Mouse (Mus musculus): ENCODE measurements around the gene Vps33b. TPM values are rescaled to one million over a fixed set of nuclear protein-coding genes. Genes with fewer than 3 reads are reported as not detected.
A peak's percentile ranks its signal among the peaks of the same experiment; 100 is the strongest.

Gene Vps33b
- total and polyA plus RNA-seq, 2 experiments, result 4.8 to 5.7 TPM

DNA sequence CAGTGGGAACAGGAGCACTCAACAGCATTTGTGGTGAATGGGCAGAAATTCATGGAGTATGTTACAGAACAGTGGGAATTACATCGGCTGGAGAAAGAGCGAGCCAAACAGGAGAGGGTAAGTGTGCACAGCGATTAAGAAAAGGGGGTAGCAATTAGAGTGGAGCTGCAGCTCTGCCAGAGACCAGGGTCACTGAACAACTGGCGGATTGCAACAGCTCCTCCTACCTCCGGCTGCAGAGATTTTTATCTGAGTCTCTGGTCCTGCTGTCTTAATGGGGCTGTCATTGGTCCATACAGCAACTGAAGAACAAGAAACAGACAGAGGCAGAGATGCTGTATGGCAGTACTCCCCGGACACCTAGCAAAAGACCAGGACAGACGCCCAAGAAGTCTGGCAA is 41.3 kb downstream of the Vps33b start:
- Histone ChIP-seq H3K4me3 (ENCODE audit: insufficient read depth, low read depth, low read length) (no peak overlapping the region), H3K9ac (ENCODE audit: low read depth, low read length) (no peak overlapping the region), H3K79me2 (ENCODE audit: control insufficient read depth, insufficient read depth, low read length) (no peaks in the 10 kb centered on the region), H3K27me3 (ENCODE audit: control insufficient read depth, insufficient read depth, low read length) (no peaks in the 10 kb centered on the region), H3K27ac (replicated peaks; ENCODE audit: insufficient read depth, low read depth, low read length) (no peak overlapping the region), H3K4me1 (ENCODE audit: control insufficient read depth, insufficient read depth, low read length) (no peaks in the 10 kb centered on the region), H3K36me3 (ENCODE audit: control insufficient read depth, insufficient read depth, low read length) (0 out of 2 replicates have a peak, but pooled peaks cover 2% of the 10 kb centered on the region)
- no peak for TF ChIP-seq CTCF (IDR thresholded peaks at IDR 0.05; ENCODE audit: low read depth, low read length)
- no peak for TF ChIP-seq POLR2A (IDR thresholded peaks at IDR 0.05; ENCODE audit: extremely low read depth, insufficient read depth, low read length)
- WGBS, result 78% methylated on average over 7 of the region's 7 CpGs
- DNase-seq (ENCODE audit: extremely low read depth, low read depth, low spot score), result no peak

DNA sequence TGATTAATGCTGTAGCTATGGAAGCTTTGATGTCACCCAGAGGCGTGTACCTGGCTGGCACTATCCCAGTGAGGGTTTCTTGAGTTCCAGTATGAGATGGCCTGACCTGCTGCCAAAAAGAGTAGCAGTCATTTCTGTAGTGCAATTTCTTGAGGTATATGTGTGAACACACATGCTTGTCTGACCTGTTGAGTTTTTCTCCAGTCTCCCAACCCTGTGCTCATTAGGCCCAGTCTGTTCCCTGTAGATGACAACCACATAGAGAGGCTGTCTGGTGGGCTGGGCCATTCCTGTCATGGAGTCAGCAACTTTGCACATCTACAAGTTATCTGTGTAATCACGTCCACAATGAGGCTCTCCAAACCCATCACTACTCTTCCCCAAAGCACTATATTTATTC is 46.3 kb downstream of the Vps33b start:
- Histone ChIP-seq H3K27me3 (ENCODE audit: control insufficient read depth, insufficient read depth, low read length) (no peaks in the 10 kb centered on the region), H3K27ac (replicated peaks; ENCODE audit: insufficient read depth, low read depth, low read length) (no peak overlapping the region), H3K79me2 (ENCODE audit: control insufficient read depth, insufficient read depth, low read length) (no peaks in the 10 kb centered on the region), H3K4me3 (ENCODE audit: insufficient read depth, low read depth, low read length) (no peak overlapping the region), H3K4me1 (ENCODE audit: control insufficient read depth, insufficient read depth, low read length) (no peaks in the 10 kb centered on the region), H3K36me3 (ENCODE audit: control insufficient read depth, insufficient read depth, low read length) (0 out of 2 replicates have a peak, but pooled peaks cover 2% of the 10 kb centered on the region), H3K9ac (ENCODE audit: low read depth, low read length) (no peak overlapping the region)
- 81% methylated on average over 2 of the region's 2 CpGs for WGBS
- TF ChIP-seq POLR2A (IDR thresholded peaks at IDR 0.05; ENCODE audit: extremely low read depth, insufficient read depth, low read length) (no peak), CTCF (IDR thresholded peaks at IDR 0.05; ENCODE audit: low read depth, low read length) (no peak)
- no peak for DNase-seq (ENCODE audit: extremely low read depth, low read depth, low spot score)

DNA sequence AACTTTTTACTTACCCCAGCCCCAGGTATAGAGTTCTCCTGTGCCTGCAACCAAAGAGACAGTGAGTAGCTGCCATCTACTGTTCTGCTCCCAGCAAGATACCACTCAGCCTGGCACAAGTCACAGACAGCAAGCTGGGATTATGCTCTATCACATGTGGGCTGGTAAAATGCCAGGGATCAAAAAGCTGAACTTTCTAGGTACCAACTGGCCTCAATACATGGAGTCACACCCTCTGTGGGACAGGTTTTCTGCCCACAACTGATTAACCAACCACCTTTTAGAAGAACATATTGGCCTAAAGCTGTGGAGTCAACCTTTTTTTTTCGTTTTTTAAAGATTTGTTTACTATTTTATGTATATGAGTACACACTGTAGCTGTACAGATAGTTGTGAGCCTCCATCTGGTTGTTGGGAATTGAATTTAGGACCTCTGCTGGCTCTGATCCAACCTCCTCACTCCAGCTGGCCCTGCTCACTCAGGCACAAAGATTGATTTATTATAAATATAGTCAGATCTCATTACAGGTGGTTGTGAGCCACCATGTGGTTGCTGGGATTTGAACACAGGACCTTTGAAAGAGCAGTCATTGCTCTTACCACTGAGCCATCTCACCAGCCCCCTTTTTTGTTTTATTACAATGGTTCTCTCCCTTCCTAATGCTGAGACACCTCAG is 48.1 kb downstream of the Vps33b start:
- Histone ChIP-seq H3K4me3 (ENCODE audit: insufficient read depth, low read depth, low read length) (no peak overlapping the region), H3K79me2 (ENCODE audit: control insufficient read depth, insufficient read depth, low read length) (no peaks in the 10 kb centered on the region), H3K4me1 (ENCODE audit: control insufficient read depth, insufficient read depth, low read length) (no peaks in the 10 kb centered on the region), H3K36me3 (ENCODE audit: control insufficient read depth, insufficient read depth, low read length) (0 out of 2 replicates have a peak, but pooled peaks cover 2% of the 10 kb centered on the region), H3K9ac (ENCODE audit: low read depth, low read length) (no peak overlapping the region), H3K27ac (replicated peaks; ENCODE audit: insufficient read depth, low read depth, low read length) (no peak overlapping the region), H3K27me3 (ENCODE audit: control insufficient read depth, insufficient read depth, low read length) (no peaks in the 10 kb centered on the region)
- DNase-seq (ENCODE audit: extremely low read depth, low read depth, low spot score), result no peak
- TF ChIP-seq CTCF (IDR thresholded peaks at IDR 0.05; ENCODE audit: low read depth, low read length) (no peak), POLR2A (IDR thresholded peaks at IDR 0.05; ENCODE audit: extremely low read depth, insufficient read depth, low read length) (no peak)
- 63% methylated on average over 1 of the region's 1 CpGs for WGBS

DNA sequence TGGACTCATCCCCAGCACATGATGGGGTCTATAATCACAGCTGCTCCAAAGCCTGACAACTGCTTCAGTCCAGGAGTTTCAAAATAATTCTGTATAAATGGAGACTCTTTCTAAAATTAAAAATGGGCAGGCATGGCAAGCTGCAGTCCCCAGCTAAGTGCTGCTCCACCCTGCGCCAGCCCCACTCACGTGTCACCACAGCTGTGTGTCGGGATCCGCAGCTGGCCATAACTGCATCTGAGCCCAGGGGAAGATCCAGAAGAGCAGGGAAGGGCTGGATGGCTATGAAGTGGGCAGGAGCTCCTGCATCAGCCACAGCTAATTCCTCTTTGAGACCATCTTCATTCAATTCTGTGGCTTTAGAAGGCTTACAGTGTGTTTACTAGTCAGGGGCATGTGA is 49.2 kb downstream of the Vps33b start:
- H3K4me3 ChIP-seq (ENCODE audit: insufficient read depth, low read depth, low read length), result no peak overlapping the region
- peaks cover 2% of the 10 kb centered on the region; the same call in 1 of the 2 replicates for H3K4me1 ChIP-seq (ENCODE audit: control insufficient read depth, insufficient read depth, low read length)
- H3K27me3 ChIP-seq (ENCODE audit: control insufficient read depth, insufficient read depth, low read length), result no peaks in the 10 kb centered on the region
- no peak overlapping the region for H3K9ac ChIP-seq (ENCODE audit: low read depth, low read length)
- no peak overlapping the region for H3K27ac ChIP-seq (replicated peaks; ENCODE audit: insufficient read depth, low read depth, low read length)
- H3K79me2 ChIP-seq (ENCODE audit: control insufficient read depth, insufficient read depth, low read length), result no peaks in the 10 kb centered on the region
- DNase-seq (ENCODE audit: extremely low read depth, low read depth, low spot score), result no peak
- H3K36me3 ChIP-seq (ENCODE audit: control insufficient read depth, insufficient read depth, low read length), result 0 out of 2 replicates have a peak, but pooled peaks cover 2% of the 10 kb centered on the region
- no peak for TF ChIP-seq CTCF (IDR thresholded peaks at IDR 0.05; ENCODE audit: low read depth, low read length)
- no peak for TF ChIP-seq POLR2A (IDR thresholded peaks at IDR 0.05; ENCODE audit: extremely low read depth, insufficient read depth, low read length)
- 94% methylated on average over 4 of the region's 4 CpGs for WGBS

DNA sequence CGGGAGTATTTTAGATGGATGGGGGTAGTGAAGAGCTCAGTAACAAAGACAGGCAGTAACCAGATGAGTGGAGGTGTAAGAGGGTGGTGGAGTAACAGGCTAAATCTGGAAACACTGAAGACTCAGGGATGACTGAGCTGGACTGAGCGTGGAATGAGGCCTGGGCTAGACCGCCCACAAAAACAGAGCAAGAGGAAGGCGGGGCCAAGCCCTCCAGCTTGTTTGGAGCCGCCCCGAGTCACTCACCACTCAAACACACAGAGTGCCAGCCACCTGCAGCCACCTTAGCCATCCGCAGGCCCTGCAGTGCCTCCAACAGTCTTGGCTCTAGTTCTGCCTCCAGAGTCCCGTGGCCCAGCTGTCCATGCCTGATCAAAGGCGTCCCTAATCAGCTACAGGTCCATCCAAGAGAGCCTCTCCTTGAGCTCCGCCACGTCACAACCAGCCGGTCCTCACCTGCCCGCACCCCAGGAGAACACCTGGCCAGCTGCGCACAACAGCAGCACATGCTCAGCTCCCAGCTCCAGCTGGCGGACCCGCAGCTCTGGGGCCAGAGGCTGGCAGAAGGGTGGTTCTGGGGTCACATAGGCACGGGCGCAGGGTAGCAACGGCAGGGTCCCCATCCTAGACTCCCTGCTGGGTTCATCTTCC is 50.5 kb downstream of the Vps33b start:
- DNase-seq (ENCODE audit: extremely low read depth, low read depth, low spot score), result no peak
- Histone ChIP-seq H3K27me3 (ENCODE audit: control insufficient read depth, insufficient read depth, low read length) (no peaks in the 10 kb centered on the region), H3K4me1 (ENCODE audit: control insufficient read depth, insufficient read depth, low read length) (peaks cover 2% of the 10 kb centered on the region; the same call in 1 of the 2 replicates), H3K27ac (replicated peaks; ENCODE audit: insufficient read depth, low read depth, low read length) (no peak overlapping the region), H3K4me3 (ENCODE audit: insufficient read depth, low read depth, low read length) (no peak overlapping the region), H3K79me2 (ENCODE audit: control insufficient read depth, insufficient read depth, low read length) (no peaks in the 10 kb centered on the region), H3K9ac (ENCODE audit: low read depth, low read length) (no peak overlapping the region), H3K36me3 (ENCODE audit: control insufficient read depth, insufficient read depth, low read length) (0 out of 2 replicates have a peak, but pooled peaks cover 2% of the 10 kb centered on the region)
- TF ChIP-seq CTCF (IDR thresholded peaks at IDR 0.05; ENCODE audit: low read depth, low read length) (no peak), POLR2A (IDR thresholded peaks at IDR 0.05; ENCODE audit: extremely low read depth, insufficient read depth, low read length) (no peak)
- WGBS, result 94% methylated on average over 19 of the region's 19 CpGs

GRCm38 (mm10) chr7:80323336-80323735 is 53.9 kb downstream of the Vps33b start:
- Histone ChIP-seq H3K79me2 (ENCODE audit: control insufficient read depth, insufficient read depth, low read length) (no peaks in the 10 kb centered on the region), H3K36me3 (ENCODE audit: control insufficient read depth, insufficient read depth, low read length) (peaks cover 2% of the 10 kb centered on the region), H3K27me3 (ENCODE audit: control insufficient read depth, insufficient read depth, low read length) (no peaks in the 10 kb centered on the region), H3K27ac (replicated peaks; ENCODE audit: insufficient read depth, low read depth, low read length) (no peak overlapping the region), H3K9ac (ENCODE audit: low read depth, low read length) (peak overlapping the region; percentile 89; the same call in 1 of the 2 replicates), H3K4me3 (ENCODE audit: insufficient read depth, low read depth, low read length) (peak overlapping the region; percentile 80), H3K4me1 (ENCODE audit: control insufficient read depth, insufficient read depth, low read length) (peaks cover 2% of the 10 kb centered on the region; the same call in 1 of the 2 replicates)
- 14% methylated on average over 8 of the region's 8 CpGs for WGBS
- TF ChIP-seq CTCF (IDR thresholded peaks at IDR 0.05; ENCODE audit: low read depth, low read length), result no peak
- TF ChIP-seq POLR2A (IDR thresholded peaks at IDR 0.05; ENCODE audit: extremely low read depth, insufficient read depth, low read length), result no peak
- DNase-seq (ENCODE audit: extremely low read depth, low read depth, low spot score), result no peak
